Mouse (Mus musculus) heart, postnatal 0 days (tissue): ENCODE measurements around the gene Pxylp1. TPM values are rescaled to one million over a fixed set of nuclear protein-coding genes. Genes with fewer than 3 reads are reported as not detected.

Source experiments
- ATAC-seq: fragments of 200-750 bp; cut with Nextera tagmentation; 2 replicates; pipeline ENCODE4 v1.8.0; 2017; ENCODE audit warnings: low read depth, moderate number of reproducible peaks, moderate library complexity; ENCODE audit not compliant: insufficient read depth
- DNase-seq: peaks from one replicate; pipeline ENCODE4 v3.0.0-alpha.2; 2016; ENCODE audit warnings: low spot score
- H3K27ac ChIP-seq: fragments of 300-500 bp; sonication (generic); 2 replicates; pipeline ENCODE4 v1.5.1; 2014; ENCODE audit warnings: low read depth, mild to moderate bottlenecking
- H3K27me3 ChIP-seq: fragments of 300-500 bp; sonication (generic); 2 replicates; pipeline ENCODE4 v1.6.1; 2014; ENCODE audit warnings: low read length, mixed read lengths; ENCODE audit not compliant: control insufficient read depth, insufficient read depth
- H3K36me3 ChIP-seq: fragments of 300-500 bp; sonication (generic); replicated peaks from 2 replicates; pipeline ENCODE4 v1.6.1; 2014; ENCODE audit warnings: low read length, mixed read lengths; ENCODE audit not compliant: control insufficient read depth, insufficient read depth
- H3K4me1 ChIP-seq: fragments of 300-500 bp; sonication (generic); 2 replicates; pipeline ENCODE4 v1.6.1; 2014; ENCODE audit warnings: antibody characterized with exemption; ENCODE audit not compliant: control insufficient read depth, insufficient read depth
- H3K4me2 ChIP-seq: fragments of 300-500 bp; sonication (generic); 2 replicates; pipeline ENCODE4 v1.6.1; 2014; ENCODE audit warnings: low read depth, mild to moderate bottlenecking, low read length, moderate library complexity
- H3K4me3 ChIP-seq: fragments of 300-500 bp; sonication (generic); 2 replicates; pipeline ENCODE4 v1.5.1; 2014; ENCODE audit warnings: low read depth, low read length
- H3K9ac ChIP-seq: fragments of 300-500 bp; sonication (generic); replicated peaks from 2 replicates; pipeline ENCODE4 v1.6.1; 2014; ENCODE audit warnings: low read depth, low read length, mixed read lengths
- H3K9me3 ChIP-seq: fragments of 300-500 bp; sonication (generic); replicated peaks from 2 replicates; pipeline ENCODE4 v1.6.1; 2016; ENCODE audit warnings: low read length; ENCODE audit not compliant: control insufficient read depth
- CTCF ChIP-seq: IDR thresholded peaks from 2 replicates; pipeline ENCODE4 v1.5.1; 2016; ENCODE audit warnings: antibody characterized with exemption, control low read depth, low read depth
- EP300 ChIP-seq: IDR thresholded peaks from 2 replicates; pipeline ENCODE4 v1.6.1; 2016; ENCODE audit warnings: antibody characterized with exemption, low read depth
- WGBS: fragments of 180-500 bp; shearing (Covaris S2); extraction: QIAGEN DNeasy Blood & Tissue Kit; methylation state at CpG from one replicate; pipeline ENCODE4 v1.1.7; 2014; 5-methylcytosine and 5-hydroxymethylcytosine counted together
- polyA plus RNA-seq: library from polyadenylated mRNA; unstranded; fragments of >200 nt; fragmentation: Nextera tagmentation; extraction: Ambion mirVana; gene quantifications from 2 replicates; pipeline ENCODE4 v1.2.1, GENCODE M21; 2015
- total RNA-seq: library from RNA; depleted of rRNA; stranded (reverse); fragments of >200 nt; gene quantifications from 2 replicates; pipeline ENCODE4 v1.2.3, GENCODE M21; 2014; ENCODE audit warnings: low replicate concordance

The Pxylp1 gene
- total and polyA plus RNA-seq, 2 experiments from 2014 or later = 14.4 to 89.9 TPM

GRCm38 (mm10) chr9:96899717-96900116 lies 7.2 kb upstream of the Pxylp1 start:
- no peaks in the 10 kb centered on the region for H3K9me3 ChIP-seq
- H3K4me2 ChIP-seq = no peak overlapping the region
- DNase-seq (no peak), ATAC-seq (no peak)
- no peak overlapping the region for H3K27ac ChIP-seq
- WGBS = 66% methylated on average over 5 of the region's 5 CpGs
- no peak for TF ChIP-seq CTCF
- no peak for TF ChIP-seq EP300
- no peak overlapping the region for H3K9ac ChIP-seq
- H3K36me3 ChIP-seq = no peaks in the 10 kb centered on the region
- H3K4me3 ChIP-seq = no peak overlapping the region
- no peaks in the 10 kb centered on the region for H3K27me3 ChIP-seq
- no peaks in the 10 kb centered on the region for H3K4me1 ChIP-seq

GRCm38 (mm10) chr9:96899004-96899403 lies 6.5 kb upstream of the Pxylp1 start:
- Histone ChIP-seq H3K4me1 (no peaks in the 10 kb centered on the region), H3K27me3 (no peaks in the 10 kb centered on the region), H3K4me2 (no peak overlapping the region), H3K9me3 (no peaks in the 10 kb centered on the region), H3K4me3 (no peak overlapping the region), H3K9ac (no peak overlapping the region), H3K36me3 (no peaks in the 10 kb centered on the region), H3K27ac (no peak overlapping the region)
- ATAC-seq = no peak
- no peak for DNase-seq
- TF ChIP-seq EP300 (no peak), CTCF (no peak)

GRCm38 (mm10) chr9:96896690-96897089 lies 4.2 kb upstream of the Pxylp1 start:
- ATAC-seq (no peak), DNase-seq (no peak)
- Histone ChIP-seq H3K9ac (no peak overlapping the region), H3K36me3 (no peaks in the 10 kb centered on the region), H3K9me3 (no peaks in the 10 kb centered on the region), H3K27ac (no peak overlapping the region), H3K4me2 (no peak overlapping the region), H3K4me1 (no peaks in the 10 kb centered on the region), H3K27me3 (no peaks in the 10 kb centered on the region), H3K4me3 (no peak overlapping the region)
- TF ChIP-seq CTCF = no peak
- TF ChIP-seq EP300 = no peak
- 86% methylated on average over 1 of the region's 1 CpGs for WGBS

- Histone ChIP-seq H3K27ac (no peak overlapping the region), H3K9ac (no peak overlapping the region), H3K4me1 (no peaks in the 10 kb centered on the region), H3K36me3 (no peaks in the 10 kb centered on the region), H3K4me2 (no peak overlapping the region), H3K27me3 (0 out of 2 replicates have a peak, but pooled peaks cover 5% of the 10 kb centered on the region), H3K4me3 (no peak overlapping the region), H3K9me3 (no peaks in the 10 kb centered on the region)
- TF ChIP-seq CTCF (no peak), EP300 (no peak)
- no peak for ATAC-seq
- 87% methylated on average over 5 of the region's 5 CpGs for WGBS
- no peak for DNase-seq
Observed at GRCm38 (mm10) chr9:96893582-96893981, 1.1 kb upstream of the Pxylp1 start.

- H3K4me2 ChIP-seq = no peak overlapping the region
- H3K27me3 ChIP-seq = 0 out of 2 replicates have a peak, but pooled peaks cover 12% of the 10 kb centered on the region
- H3K36me3 ChIP-seq = no peaks in the 10 kb centered on the region
- H3K4me1 ChIP-seq = peaks cover 15% of the 10 kb centered on the region; the same call in 1 of the 2 replicates
- H3K27ac ChIP-seq = no peak overlapping the region
- DNase-seq (no peak), ATAC-seq (no peak)
- no peak for TF ChIP-seq CTCF
- no peak for TF ChIP-seq EP300
- H3K9me3 ChIP-seq = no peaks in the 10 kb centered on the region
- no peak overlapping the region for H3K9ac ChIP-seq
- 71% methylated on average over 12 of the region's 12 CpGs for WGBS
- no peak overlapping the region for H3K4me3 ChIP-seq
Observed at GRCm38 (mm10) chr9:96891341-96892330, 833 bp downstream of the Pxylp1 start.
